Mouse (Mus musculus): ENCODE results near the gene Rhbdl3. TPM values are rescaled to one million over a fixed set of nuclear protein-coding genes. Genes with fewer than 3 reads are reported as not detected.

Gene Rhbdl3
- polyA plus RNA-seq, 1 experiment, result 1.8 TPM

DNA sequence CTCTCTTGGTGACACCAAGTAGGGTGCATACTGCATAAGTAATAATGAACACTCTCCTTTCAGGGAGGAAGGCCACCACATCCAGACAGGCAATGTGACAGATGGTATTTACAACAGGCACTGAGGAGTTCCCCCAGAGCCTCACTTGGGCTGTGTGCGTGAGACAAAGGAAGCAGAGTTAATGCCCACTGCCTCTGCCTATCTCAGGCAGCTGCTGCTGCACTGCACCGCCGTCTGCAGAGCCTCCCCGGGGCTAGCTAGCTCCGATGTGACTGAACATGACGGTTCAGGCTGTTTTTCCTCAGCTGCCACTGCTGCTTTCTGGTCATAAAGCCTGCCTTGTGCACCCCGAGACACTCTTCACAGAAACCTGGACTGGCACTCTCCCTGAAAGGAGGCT is 8.2 kb upstream of the Rhbdl3 start:
- no peaks in the 10 kb centered on the region for H3K4me1 ChIP-seq (ENCODE audit: control insufficient read depth, insufficient read depth, low read length)
- no peak for TF ChIP-seq POLR2A (IDR thresholded peaks at IDR 0.05; ENCODE audit: low read depth, low read length)
- no peak for TF ChIP-seq CTCF (IDR thresholded peaks at IDR 0.05; ENCODE audit: borderline replicate concordance, insufficient read depth, low read length)
- no peak overlapping the region for H3K27ac ChIP-seq (ENCODE audit: insufficient read depth, low read length)
- no peak overlapping the region for H3K4me3 ChIP-seq (ENCODE audit: insufficient read depth, low read length)

DNA sequence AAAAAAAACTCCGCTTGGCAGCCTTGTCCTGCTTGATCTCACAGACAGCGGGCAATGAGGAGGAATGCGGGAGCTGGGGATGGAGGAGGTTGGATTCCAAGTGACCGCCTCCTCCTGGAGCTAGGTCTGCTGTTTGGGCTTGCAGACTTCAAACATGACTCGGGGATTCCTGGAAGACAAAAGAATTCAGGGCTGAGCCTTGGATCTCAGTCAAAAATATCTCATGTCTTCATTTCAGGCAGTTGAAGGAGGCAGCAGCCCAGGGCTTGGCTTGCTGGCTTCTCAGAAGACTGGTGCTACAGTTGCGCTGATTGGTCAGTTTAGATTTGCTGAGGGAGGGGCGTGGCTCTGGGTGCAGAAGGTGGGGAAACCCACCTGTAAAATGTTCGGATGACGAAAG is 5.6 kb upstream of the Rhbdl3 start:
- no peak overlapping the region for H3K4me3 ChIP-seq (ENCODE audit: insufficient read depth, low read length)
- H3K27ac ChIP-seq (ENCODE audit: insufficient read depth, low read length), result no peak overlapping the region
- TF ChIP-seq POLR2A (IDR thresholded peaks at IDR 0.05; ENCODE audit: low read depth, low read length) (no peak), CTCF (IDR thresholded peaks at IDR 0.05; ENCODE audit: borderline replicate concordance, insufficient read depth, low read length) (no peak)
- H3K4me1 ChIP-seq (ENCODE audit: control insufficient read depth, insufficient read depth, low read length), result no peaks in the 10 kb centered on the region

DNA sequence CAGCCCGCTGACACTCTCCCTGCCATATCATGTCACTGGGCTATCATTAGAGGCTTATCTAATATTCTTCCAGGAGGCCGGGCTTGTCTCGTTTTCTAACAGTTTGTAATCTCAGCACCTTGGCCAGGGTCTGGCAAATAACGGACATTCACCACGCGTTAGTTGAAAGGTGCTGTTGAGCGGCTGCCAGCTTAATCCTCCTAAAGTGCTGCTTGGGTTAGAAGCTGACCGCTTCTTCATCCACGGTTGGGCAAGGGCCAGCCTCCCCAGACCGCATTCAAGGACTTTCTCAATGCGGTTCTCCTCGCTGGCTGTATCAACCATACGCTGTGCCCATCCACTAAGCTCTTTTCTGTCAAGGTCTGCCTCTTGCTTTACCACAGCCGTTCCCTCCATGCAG is 4.9 kb upstream of the Rhbdl3 start:
- 0 out of 2 replicates have a peak, but pooled peaks cover 2% of the 10 kb centered on the region for H3K4me1 ChIP-seq (ENCODE audit: control insufficient read depth, insufficient read depth, low read length)
- H3K4me3 ChIP-seq (ENCODE audit: insufficient read depth, low read length), result no peak overlapping the region
- TF ChIP-seq CTCF (IDR thresholded peaks at IDR 0.05; ENCODE audit: borderline replicate concordance, insufficient read depth, low read length) (no peak), POLR2A (IDR thresholded peaks at IDR 0.05; ENCODE audit: low read depth, low read length) (no peak)
- H3K27ac ChIP-seq (ENCODE audit: insufficient read depth, low read length), result no peak overlapping the region

DNA sequence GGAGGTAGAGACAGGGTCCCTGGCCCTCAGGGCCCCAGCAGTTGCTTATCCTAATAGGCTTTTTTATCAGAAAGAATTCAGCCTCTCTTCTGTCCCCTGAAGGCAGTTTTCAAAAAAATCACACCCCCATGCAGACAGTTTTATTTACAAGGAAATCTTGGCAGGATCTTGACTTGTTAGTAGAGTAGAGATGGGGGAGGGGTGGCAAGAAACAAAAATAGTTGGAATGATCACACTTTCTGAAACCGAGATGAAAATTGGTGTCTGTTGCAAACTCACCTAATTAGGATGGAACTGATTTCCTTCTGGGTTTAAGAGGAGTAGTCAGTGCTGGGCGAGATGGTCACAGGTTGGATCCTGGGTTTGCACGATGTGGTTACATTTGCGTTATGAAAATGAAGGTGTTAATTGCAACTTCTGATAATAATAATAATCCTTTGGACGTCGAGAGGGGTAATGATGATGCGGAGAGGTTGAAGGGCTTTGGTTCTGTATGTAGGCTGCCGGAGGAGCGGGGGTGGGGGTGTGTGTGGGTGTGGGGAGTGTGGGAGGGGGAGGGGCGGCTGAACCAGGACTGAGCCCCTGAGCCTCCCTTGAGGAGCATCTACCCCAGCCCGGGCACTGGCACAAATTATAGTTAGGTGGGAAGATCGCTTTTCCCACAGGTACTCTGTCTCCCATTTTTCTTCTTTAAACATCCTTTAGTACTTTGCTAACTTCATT is 1.0 kb upstream of the Rhbdl3 start:
- no peak for TF ChIP-seq POLR2A (IDR thresholded peaks at IDR 0.05; ENCODE audit: low read depth, low read length)
- TF ChIP-seq CTCF (IDR thresholded peaks at IDR 0.05; ENCODE audit: borderline replicate concordance, insufficient read depth, low read length), result no peak
- Histone ChIP-seq H3K27ac (ENCODE audit: insufficient read depth, low read length) (no peak overlapping the region), H3K4me3 (ENCODE audit: insufficient read depth, low read length) (no peak overlapping the region), H3K4me1 (ENCODE audit: control insufficient read depth, insufficient read depth, low read length) (0 out of 2 replicates have a peak, but pooled peaks cover 2% of the 10 kb centered on the region)

DNA sequence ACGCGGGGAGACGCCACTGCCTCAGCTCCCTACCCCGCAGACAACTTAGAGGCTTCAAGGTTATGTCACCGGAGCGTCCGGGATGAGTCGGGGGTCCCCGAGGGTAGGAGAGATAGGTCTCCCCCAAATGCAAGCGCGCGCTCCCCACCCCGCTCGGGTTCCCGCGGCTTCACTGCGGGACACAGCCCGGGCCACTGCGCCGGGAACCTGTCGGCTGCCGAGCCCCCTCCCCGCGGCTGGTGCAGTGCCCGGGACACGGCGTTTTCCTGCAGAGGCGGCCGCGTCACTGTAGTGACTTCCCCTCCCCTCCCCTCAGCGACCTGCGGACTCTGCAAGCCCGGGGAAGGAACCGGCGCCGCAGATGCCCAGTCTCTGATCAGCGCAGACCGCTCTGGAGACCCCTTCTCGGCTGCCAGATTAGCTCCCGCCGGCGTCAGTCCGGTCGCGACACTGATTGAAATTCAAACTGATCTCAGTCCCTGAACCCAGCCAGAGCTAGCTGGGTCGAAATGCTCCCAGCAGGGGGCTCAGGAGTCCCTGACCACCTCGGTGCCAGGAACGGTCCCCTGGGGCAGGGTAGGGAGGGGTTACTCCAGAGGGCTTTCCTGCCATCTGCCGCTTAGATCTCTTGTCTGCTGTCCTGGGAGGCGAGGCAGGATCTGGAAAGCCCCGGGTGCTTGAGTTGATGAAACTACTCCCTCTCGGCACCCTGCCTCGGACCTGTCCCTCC is 769 bp downstream of the Rhbdl3 start:
- Histone ChIP-seq H3K27ac (ENCODE audit: insufficient read depth, low read length) (no peak overlapping the region), H3K4me3 (ENCODE audit: insufficient read depth, low read length) (peak overlapping the region; percentile 31), H3K4me1 (ENCODE audit: control insufficient read depth, insufficient read depth, low read length) (0 out of 2 replicates have a peak, but pooled peaks cover 2% of the 10 kb centered on the region)
- TF ChIP-seq POLR2A (IDR thresholded peaks at IDR 0.05; ENCODE audit: low read depth, low read length), result no peak
- TF ChIP-seq CTCF (IDR thresholded peaks at IDR 0.05; ENCODE audit: borderline replicate concordance, insufficient read depth, low read length), result no peak

DNA sequence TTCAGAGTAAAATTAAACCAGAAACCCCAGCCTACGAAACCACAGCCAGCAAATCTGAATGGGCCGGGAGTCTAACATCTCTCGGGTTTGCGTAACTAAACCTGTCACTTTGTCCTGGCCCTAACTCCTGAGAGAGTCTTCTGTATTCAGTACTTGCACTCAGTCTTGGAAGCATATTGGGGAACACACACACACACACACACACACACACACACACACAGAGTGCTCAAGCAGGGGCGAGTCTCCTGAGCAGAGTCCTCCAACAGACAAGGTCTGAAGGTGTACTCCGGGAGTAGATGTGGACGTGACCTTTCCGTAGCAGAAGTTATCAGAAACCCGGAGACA is 1.3 kb downstream of the Rhbdl3 start:
- TF ChIP-seq POLR2A (IDR thresholded peaks at IDR 0.05; ENCODE audit: low read depth, low read length) (no peak), CTCF (IDR thresholded peaks at IDR 0.05; ENCODE audit: borderline replicate concordance, insufficient read depth, low read length) (no peak)
- 0 out of 2 replicates have a peak, but pooled peaks cover 2% of the 10 kb centered on the region for H3K4me1 ChIP-seq (ENCODE audit: control insufficient read depth, insufficient read depth, low read length)
- peak overlapping the region; percentile 31; the same call in 1 of the 2 replicates for H3K4me3 ChIP-seq (ENCODE audit: insufficient read depth, low read length)
- H3K27ac ChIP-seq (ENCODE audit: insufficient read depth, low read length), result no peak overlapping the region

DNA sequence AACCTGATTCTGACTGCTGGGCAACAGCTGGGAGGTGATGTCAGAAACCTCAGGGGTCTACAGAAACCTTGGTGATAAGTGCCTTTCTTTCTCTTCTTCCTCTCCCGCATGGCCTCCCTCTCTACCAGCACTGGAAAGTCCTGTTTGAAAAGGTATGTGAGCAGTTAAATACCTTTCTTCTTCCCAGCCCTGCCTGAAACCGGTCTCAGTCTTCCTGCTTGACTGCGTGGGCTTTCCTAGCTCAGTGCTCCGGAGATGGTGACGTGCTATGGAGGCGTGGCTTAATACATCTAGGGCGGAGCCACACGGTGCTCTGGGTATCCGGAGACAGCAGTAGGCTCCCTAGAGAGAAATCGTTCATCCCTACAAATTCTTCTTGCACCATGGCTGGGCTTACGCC is 1.8 kb downstream of the Rhbdl3 start:
- H3K4me1 ChIP-seq (ENCODE audit: control insufficient read depth, insufficient read depth, low read length), result 0 out of 2 replicates have a peak, but pooled peaks cover 2% of the 10 kb centered on the region
- no peak overlapping the region for H3K27ac ChIP-seq (ENCODE audit: insufficient read depth, low read length)
- TF ChIP-seq CTCF (IDR thresholded peaks at IDR 0.05; ENCODE audit: borderline replicate concordance, insufficient read depth, low read length) (no peak), POLR2A (IDR thresholded peaks at IDR 0.05; ENCODE audit: low read depth, low read length) (no peak)
- peak overlapping the region; percentile 31; the same call in 1 of the 2 replicates for H3K4me3 ChIP-seq (ENCODE audit: insufficient read depth, low read length)

DNA sequence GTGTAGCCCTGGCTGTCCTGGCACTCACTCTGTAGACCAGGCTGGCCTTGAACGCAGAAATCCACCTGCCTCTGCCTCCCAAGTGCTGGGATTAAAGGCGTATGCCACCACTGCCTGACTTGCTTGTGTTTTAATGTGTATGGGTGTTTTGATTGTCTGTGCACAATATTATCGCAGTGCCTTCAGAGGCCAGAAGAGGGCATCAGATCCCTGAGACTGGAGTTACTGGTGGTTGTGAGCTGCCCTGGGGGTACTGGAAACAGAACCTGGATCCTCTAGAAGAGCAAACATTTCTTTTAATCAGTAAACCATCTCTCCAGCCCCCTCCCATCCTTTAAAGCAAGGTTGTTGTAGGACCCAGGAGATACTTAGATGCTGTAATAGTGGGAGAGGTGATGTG is 3.0 kb downstream of the Rhbdl3 start:
- TF ChIP-seq CTCF (IDR thresholded peaks at IDR 0.05; ENCODE audit: borderline replicate concordance, insufficient read depth, low read length), result no peak
- TF ChIP-seq POLR2A (IDR thresholded peaks at IDR 0.05; ENCODE audit: low read depth, low read length), result no peak
- no peak overlapping the region for H3K27ac ChIP-seq (ENCODE audit: insufficient read depth, low read length)
- no peak overlapping the region for H3K4me3 ChIP-seq (ENCODE audit: insufficient read depth, low read length)
- 0 out of 2 replicates have a peak, but pooled peaks cover 2% of the 10 kb centered on the region for H3K4me1 ChIP-seq (ENCODE audit: control insufficient read depth, insufficient read depth, low read length)

DNA sequence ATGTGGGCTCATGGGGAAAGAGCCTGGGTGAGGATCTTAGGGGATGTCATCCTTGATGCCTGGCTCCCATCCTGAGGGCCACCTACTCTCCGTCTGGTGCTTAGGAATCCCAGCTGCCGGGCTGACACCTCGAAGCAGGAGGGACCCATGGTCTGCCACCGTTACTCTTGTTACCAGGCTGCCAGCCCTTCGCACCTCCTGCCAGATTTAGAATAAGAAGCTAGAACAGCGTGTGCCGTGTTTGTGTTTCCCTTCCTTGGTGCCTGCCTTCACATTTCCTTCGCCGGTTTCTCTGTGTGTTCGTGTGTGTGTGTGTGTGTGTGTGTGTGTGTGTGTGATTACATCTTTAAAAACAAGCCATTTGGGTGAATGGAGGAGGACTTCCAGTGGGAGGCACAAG is 4.1 kb downstream of the Rhbdl3 start:
- TF ChIP-seq POLR2A (IDR thresholded peaks at IDR 0.05; ENCODE audit: low read depth, low read length), result no peak
- no peak for TF ChIP-seq CTCF (IDR thresholded peaks at IDR 0.05; ENCODE audit: borderline replicate concordance, insufficient read depth, low read length)

DNA sequence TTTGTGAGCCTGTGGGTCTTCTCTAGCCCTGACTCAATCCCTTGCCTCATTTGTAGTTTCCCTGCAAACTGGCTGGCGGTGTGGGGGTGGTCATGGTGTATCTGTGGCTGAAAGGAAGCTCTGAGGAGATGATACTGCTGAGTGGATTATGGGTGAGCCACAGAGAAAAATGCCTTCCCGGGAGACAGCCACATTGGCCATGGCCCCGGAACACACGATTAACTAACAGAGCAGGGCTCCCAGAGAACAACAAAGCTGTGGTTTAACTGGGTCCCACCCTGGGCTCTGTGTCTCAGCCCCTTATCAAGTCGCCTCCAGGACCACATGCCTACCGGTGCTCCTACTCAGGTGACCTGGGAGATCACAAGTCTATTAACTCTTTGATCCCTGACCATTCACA is 7.8 kb downstream of the Rhbdl3 start:
- H3K27ac ChIP-seq (ENCODE audit: insufficient read depth, low read length), result no peak overlapping the region
- H3K4me1 ChIP-seq (ENCODE audit: control insufficient read depth, insufficient read depth, low read length), result no peaks in the 10 kb centered on the region
- H3K4me3 ChIP-seq (ENCODE audit: insufficient read depth, low read length), result no peak overlapping the region
- TF ChIP-seq CTCF (IDR thresholded peaks at IDR 0.05; ENCODE audit: borderline replicate concordance, insufficient read depth, low read length) (no peak), POLR2A (IDR thresholded peaks at IDR 0.05; ENCODE audit: low read depth, low read length) (no peak)

More for the DNA sequence above, 4.1 kb downstream of the Rhbdl3 start:
- H3K4me3 ChIP-seq (ENCODE audit: insufficient read depth, low read length), result no peak overlapping the region
- no peak overlapping the region for H3K27ac ChIP-seq (ENCODE audit: insufficient read depth, low read length)
- H3K4me1 ChIP-seq (ENCODE audit: control insufficient read depth, insufficient read depth, low read length), result 0 out of 2 replicates have a peak, but pooled peaks cover 2% of the 10 kb centered on the region

Data from embryonic fibroblast, embryonic 13.5 days (primary cell).